Mouse (Mus musculus): ENCODE results near the gene Ran. TPM values are rescaled to one million over a fixed set of nuclear protein-coding genes. Genes with fewer than 3 reads are reported as not detected.
A peak's percentile ranks its signal among the peaks of the same experiment; 100 is the strongest.

The Ran gene
- polyA plus RNA-seq, 2 experiments = 221 to 461 TPM

DNA sequence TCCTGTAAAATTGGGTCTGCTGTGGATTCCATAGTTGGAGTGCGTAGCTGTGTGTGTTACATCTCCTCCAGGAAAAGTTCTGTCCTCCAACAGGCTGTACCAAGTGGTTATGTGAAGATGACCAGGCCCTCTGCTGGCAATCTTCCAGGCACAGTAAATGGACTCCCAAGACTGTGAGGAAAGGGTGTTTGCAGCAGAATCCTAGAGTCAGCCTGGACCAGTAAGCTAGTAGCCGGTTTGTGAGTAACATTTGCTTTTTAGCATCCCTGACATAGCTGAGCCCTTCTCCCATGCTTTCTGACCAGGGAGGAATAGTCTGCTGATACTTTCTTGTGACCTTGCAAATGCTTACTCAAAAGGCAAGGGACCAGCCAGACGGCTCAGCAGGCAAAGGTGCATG lies 6.3 kb downstream of the Ran start:
- TF ChIP-seq EP300 (IDR thresholded peaks at IDR 0.05; ENCODE audit: low read depth) (no peak), CTCF (IDR thresholded peaks at IDR 0.05; ENCODE audit: low read depth) (no peak)
- Histone ChIP-seq H3K4me2 (ENCODE audit: low read depth) (no peak overlapping the region), H3K27me3 (ENCODE audit: control insufficient read depth, insufficient read depth, low read length) (no peaks in the 10 kb centered on the region), H3K4me1 (replicated peaks; ENCODE audit: control insufficient read depth in 2 of 2, insufficient read depth in 2 of 2, low read length in 1 of 2) (peaks cover 4% of the 10 kb centered on the region in 2 experiments; a peak in 2 of 4 replicates), H3K27ac (no peak overlapping the region), H3K9me3 (ENCODE audit: control insufficient read depth, low read length) (no peaks in the 10 kb centered on the region), H3K4me3 (ENCODE audit: insufficient read depth in 1 of 2, low read depth in 2 of 2, low read length in 2 of 2) (no peak overlapping the region), H3K36me3 (replicated peaks; ENCODE audit: control insufficient read depth, insufficient read depth, low read depth) (peaks cover 42% of the 10 kb centered on the region), H3K9ac (replicated peaks) (no peak overlapping the region)
- DNase-seq (ENCODE audit: low read depth in 3 of 3, low spot score in 3 of 3) = no peak
- 85% methylated on average over 3 of the region's 3 CpGs for WGBS (ENCODE audit: insufficient replicate concordance)
- ATAC-seq (ENCODE audit: insufficient read depth) = no peak

DNA sequence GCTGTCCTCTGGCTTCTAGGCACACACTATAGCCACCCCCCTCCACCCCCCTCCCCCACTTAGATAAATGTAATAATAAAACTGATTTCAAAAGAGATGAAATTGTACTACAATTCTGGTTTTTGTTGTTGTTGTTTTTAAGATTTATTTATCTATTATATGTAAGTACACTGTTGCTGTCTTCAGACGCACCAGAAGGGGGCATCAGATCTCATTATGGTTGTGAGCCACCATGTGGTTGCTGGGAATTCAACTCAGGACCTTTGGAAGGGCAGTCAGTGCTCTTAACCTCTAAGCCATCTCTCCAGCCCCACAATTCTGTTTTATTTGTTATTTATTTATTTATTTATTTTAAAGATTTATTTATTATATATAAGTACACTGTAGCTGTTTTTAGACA lies 6.8 kb downstream of the Ran start:
- 62% methylated on average over 1 of the region's 1 CpGs for WGBS (ENCODE audit: insufficient replicate concordance)
- DNase-seq (ENCODE audit: low read depth in 3 of 3, low spot score in 3 of 3) (no peak), ATAC-seq (ENCODE audit: insufficient read depth) (no peak)
- H3K9ac ChIP-seq (replicated peaks) = no peak overlapping the region
- no peak overlapping the region for H3K27ac ChIP-seq
- peaks cover 37% of the 10 kb centered on the region for H3K36me3 ChIP-seq (replicated peaks; ENCODE audit: control insufficient read depth, insufficient read depth, low read depth)
- no peaks in the 10 kb centered on the region for H3K27me3 ChIP-seq (ENCODE audit: control insufficient read depth, insufficient read depth, low read length)
- H3K4me2 ChIP-seq (ENCODE audit: low read depth) = no peak overlapping the region
- TF ChIP-seq CTCF (IDR thresholded peaks at IDR 0.05; ENCODE audit: low read depth) (peak; percentile 47), EP300 (IDR thresholded peaks at IDR 0.05; ENCODE audit: low read depth) (no peak)
- no peak overlapping the region for H3K4me3 ChIP-seq (ENCODE audit: insufficient read depth in 1 of 2, low read depth in 2 of 2, low read length in 2 of 2)
- H3K4me1 ChIP-seq (replicated peaks; ENCODE audit: control insufficient read depth in 2 of 2, insufficient read depth in 2 of 2, low read length in 1 of 2) = peaks cover 2% of the 10 kb centered on the region in 2 experiments; a peak in 2 of 4 replicates
- H3K9me3 ChIP-seq (ENCODE audit: control insufficient read depth, low read length) = no peaks in the 10 kb centered on the region

DNA sequence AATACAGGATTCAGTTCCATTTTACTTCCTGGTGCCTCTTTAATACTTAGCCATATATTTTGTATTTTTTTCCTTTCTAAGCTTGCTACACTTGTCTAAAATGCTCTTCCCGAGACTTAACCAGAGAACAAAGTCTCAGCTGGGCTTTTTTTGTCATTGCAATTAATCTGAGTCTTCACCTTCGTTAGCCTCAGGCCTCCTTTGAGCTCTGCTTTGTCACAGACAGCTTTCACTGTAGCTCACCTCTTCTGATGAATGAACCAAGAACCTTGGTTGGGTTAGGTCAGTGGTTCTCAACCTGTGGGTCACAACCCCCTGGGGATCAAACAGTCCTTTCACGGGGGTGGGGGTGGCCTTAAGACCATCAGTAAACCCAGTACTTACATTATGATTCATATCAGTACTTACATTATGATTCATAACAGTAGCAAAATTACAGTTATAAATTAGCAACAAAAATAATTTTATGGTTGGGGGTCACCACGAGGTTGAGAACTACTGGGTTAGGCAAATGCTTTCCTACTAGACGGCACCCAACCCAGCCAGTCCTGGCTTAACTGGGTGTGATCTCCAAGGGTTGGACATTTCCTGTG lies 9.4 kb downstream of the Ran start:
- no peaks in the 10 kb centered on the region for H3K27me3 ChIP-seq (ENCODE audit: control insufficient read depth, insufficient read depth, low read length)
- DNase-seq (ENCODE audit: low read depth in 3 of 3, low spot score in 3 of 3) (no peak), ATAC-seq (ENCODE audit: insufficient read depth) (no peak)
- no peaks in the 10 kb centered on the region for H3K4me1 ChIP-seq (replicated peaks; ENCODE audit: control insufficient read depth in 2 of 2, insufficient read depth in 2 of 2, low read length in 1 of 2)
- H3K9me3 ChIP-seq (ENCODE audit: control insufficient read depth, low read length) = no peaks in the 10 kb centered on the region
- WGBS (ENCODE audit: insufficient replicate concordance) = 68% methylated on average over 5 of the region's 5 CpGs
- no peak overlapping the region for H3K4me2 ChIP-seq (ENCODE audit: low read depth)
- TF ChIP-seq CTCF (IDR thresholded peaks at IDR 0.05; ENCODE audit: low read depth) = no peak
- TF ChIP-seq EP300 (IDR thresholded peaks at IDR 0.05; ENCODE audit: low read depth) = no peak
- no peak overlapping the region for H3K4me3 ChIP-seq (ENCODE audit: insufficient read depth in 1 of 2, low read depth in 2 of 2, low read length in 2 of 2)
- no peak overlapping the region for H3K9ac ChIP-seq (replicated peaks)
- no peak overlapping the region for H3K27ac ChIP-seq
- peaks cover 16% of the 10 kb centered on the region for H3K36me3 ChIP-seq (replicated peaks; ENCODE audit: control insufficient read depth, insufficient read depth, low read depth)

DNA sequence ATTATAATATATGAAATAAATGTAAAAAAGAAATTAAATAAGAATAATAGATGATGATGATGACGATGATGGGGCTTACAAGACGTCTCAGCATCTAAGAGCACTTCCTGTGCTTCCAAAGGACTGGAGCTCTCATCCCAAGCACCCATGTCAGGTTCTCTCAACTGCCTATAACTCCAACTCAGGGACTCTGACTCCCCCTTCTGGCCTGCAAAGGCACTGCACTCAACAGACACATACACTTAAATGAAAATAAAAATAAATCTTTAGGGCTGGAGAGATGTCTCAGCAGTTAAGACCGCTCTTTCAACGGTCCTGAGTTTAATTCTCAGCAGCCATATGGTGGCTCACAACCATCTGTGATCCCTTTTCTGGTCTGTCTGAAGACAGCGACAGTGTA lies 16.8 kb downstream of the Ran start:
- H3K4me1 ChIP-seq (replicated peaks; ENCODE audit: control insufficient read depth in 2 of 2, insufficient read depth in 2 of 2, low read length in 1 of 2) = no peaks in the 10 kb centered on the region
- ATAC-seq (ENCODE audit: insufficient read depth) (no peak), DNase-seq (ENCODE audit: low read depth in 3 of 3, low spot score in 3 of 3) (no peak)
- no peaks in the 10 kb centered on the region for H3K27me3 ChIP-seq (ENCODE audit: control insufficient read depth, insufficient read depth, low read length)
- no peak overlapping the region for H3K27ac ChIP-seq
- no peak overlapping the region for H3K4me2 ChIP-seq (ENCODE audit: low read depth)
- 68% methylated on average over 5 of the region's 5 CpGs for WGBS (ENCODE audit: insufficient replicate concordance)
- H3K9me3 ChIP-seq (ENCODE audit: control insufficient read depth, low read length) = no peaks in the 10 kb centered on the region
- TF ChIP-seq EP300 (IDR thresholded peaks at IDR 0.05; ENCODE audit: low read depth) (no peak), CTCF (IDR thresholded peaks at IDR 0.05; ENCODE audit: low read depth) (peak; percentile 61)
- H3K9ac ChIP-seq (replicated peaks) = no peak overlapping the region
- H3K36me3 ChIP-seq (replicated peaks; ENCODE audit: control insufficient read depth, insufficient read depth, low read depth) = no peaks in the 10 kb centered on the region
- no peak overlapping the region for H3K4me3 ChIP-seq (ENCODE audit: insufficient read depth in 1 of 2, low read depth in 2 of 2, low read length in 2 of 2)

DNA sequence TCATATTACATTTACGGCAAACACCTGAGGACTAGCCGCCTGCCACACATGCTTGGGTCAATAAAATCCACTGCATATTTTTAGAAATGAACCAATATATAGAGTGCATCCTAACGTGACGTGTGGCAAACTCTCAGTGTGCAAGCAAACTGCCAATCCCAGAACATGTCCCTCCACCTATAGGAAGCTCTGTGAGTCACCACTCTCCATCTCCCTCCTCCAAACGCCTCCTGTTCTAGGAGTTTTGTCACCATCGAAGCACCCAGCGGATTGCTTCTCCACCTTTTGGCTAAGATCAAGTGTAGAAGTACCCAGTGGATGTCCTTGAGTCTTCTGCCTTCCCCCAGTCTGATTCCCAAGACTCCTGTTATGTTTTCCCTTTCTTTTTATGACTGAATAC lies 17.9 kb downstream of the Ran start:
- Histone ChIP-seq H3K9me3 (ENCODE audit: control insufficient read depth, low read length) (no peaks in the 10 kb centered on the region), H3K9ac (replicated peaks) (no peak overlapping the region), H3K4me2 (ENCODE audit: low read depth) (no peak overlapping the region), H3K4me1 (replicated peaks; ENCODE audit: control insufficient read depth in 2 of 2, insufficient read depth in 2 of 2, low read length in 1 of 2) (no peaks in the 10 kb centered on the region), H3K27ac (no peak overlapping the region), H3K27me3 (ENCODE audit: control insufficient read depth, insufficient read depth, low read length) (no peaks in the 10 kb centered on the region), H3K36me3 (replicated peaks; ENCODE audit: control insufficient read depth, insufficient read depth, low read depth) (no peaks in the 10 kb centered on the region), H3K4me3 (ENCODE audit: insufficient read depth in 1 of 2, low read depth in 2 of 2, low read length in 2 of 2) (no peak overlapping the region)
- DNase-seq (ENCODE audit: low read depth in 3 of 3, low spot score in 3 of 3) (no peak), ATAC-seq (ENCODE audit: insufficient read depth) (no peak)
- WGBS (ENCODE audit: insufficient replicate concordance) = 66% methylated on average over 7 of the region's 7 CpGs
- TF ChIP-seq CTCF (IDR thresholded peaks at IDR 0.05; ENCODE audit: low read depth) (no peak), EP300 (IDR thresholded peaks at IDR 0.05; ENCODE audit: low read depth) (no peak)

Data from liver, embryonic 14.5 days (tissue).